Mouse (Mus musculus) embryonic facial prominence, embryonic 11.5 days (tissue): ENCODE measurements around the gene Jph3. TPM values are rescaled to one million over a fixed set of nuclear protein-coding genes. Genes with fewer than 3 reads are reported as not detected.

ENCODE experiments used
- ATAC-seq: fragments of 200-750 bp; cut with Nextera tagmentation; replicated peaks from 2 replicates; pipeline ENCODE4 v1.8.0; 2017; ENCODE audit warnings: low read depth; ENCODE audit not compliant: insufficient number of reproducible peaks, low FRiP score, low TSS enrichment
- DNase-seq: peaks from one replicate; pipeline ENCODE4 v3.0.0-alpha.2; 2015; ENCODE audit warnings: low spot score
- H3K27ac ChIP-seq: fragments of 300-500 bp; sonication (generic); replicated peaks from 2 replicates; pipeline ENCODE4 v1.5.1; 2014; ENCODE audit warnings: mild to moderate bottlenecking, low read depth, low read length, control low read depth
- H3K27me3 ChIP-seq: fragments of 300-500 bp; sonication (generic); 2 replicates; pipeline ENCODE4 v1.6.1; 2014; ENCODE audit warnings: mild to moderate bottlenecking, low read length, moderate library complexity, mixed read lengths; ENCODE audit not compliant: control insufficient read depth, insufficient read depth
- H3K36me3 ChIP-seq: fragments of 300-500 bp; sonication (generic); replicated peaks from 2 replicates; pipeline ENCODE4 v1.6.1; 2014; ENCODE audit warnings: low read depth, mild to moderate bottlenecking, low read length, moderate library complexity, mixed read lengths; ENCODE audit not compliant: control insufficient read depth, insufficient read depth
- H3K4me1 ChIP-seq: fragments of 300-500 bp; sonication (generic); 2 replicates; pipeline ENCODE4 v1.6.1; 2014; ENCODE audit warnings: low read length, mixed read lengths; ENCODE audit not compliant: control insufficient read depth, insufficient read depth
- H3K4me2 ChIP-seq: fragments of 300-500 bp; sonication (generic); 2 replicates; pipeline ENCODE4 v1.6.1; 2014; ENCODE audit warnings: low read depth, mild to moderate bottlenecking, control low read depth, low read length, moderate library complexity
- H3K4me3 ChIP-seq: fragments of 300-500 bp; sonication (generic); 2 replicates; pipeline ENCODE4 v1.5.1; 2014; ENCODE audit warnings: low read depth, low read length, control low read depth
- H3K9ac ChIP-seq: fragments of 300-500 bp; sonication (generic); replicated peaks from 2 replicates; pipeline ENCODE4 v1.6.1; 2014; ENCODE audit warnings: mild to moderate bottlenecking, control low read depth, low read length
- H3K9me3 ChIP-seq: fragments of 300-500 bp; sonication (generic); replicated peaks from 2 replicates; pipeline ENCODE4 v1.6.1; 2016; ENCODE audit warnings: mild to moderate bottlenecking, low read length, inconsistent platforms, mixed read lengths; ENCODE audit not compliant: control insufficient read depth
- WGBS: fragments of 180-500 bp; shearing (Covaris S2); extraction: QIAGEN DNeasy Blood & Tissue Kit; methylation state at CpG from one replicate; pipeline ENCODE4 v1.1.7; 2014; 5-methylcytosine and 5-hydroxymethylcytosine counted together
- polyA plus RNA-seq: library from polyadenylated mRNA; unstranded; fragments of >200 nt; fragmentation: Nextera tagmentation; extraction: Ambion mirVana; gene quantifications from 2 replicates; pipeline ENCODE4 v1.2.1, GENCODE M21; 2014

Gene Jph3
- polyA plus RNA-seq: 4.1 and 4.3 TPM in 2 replicates

DNA sequence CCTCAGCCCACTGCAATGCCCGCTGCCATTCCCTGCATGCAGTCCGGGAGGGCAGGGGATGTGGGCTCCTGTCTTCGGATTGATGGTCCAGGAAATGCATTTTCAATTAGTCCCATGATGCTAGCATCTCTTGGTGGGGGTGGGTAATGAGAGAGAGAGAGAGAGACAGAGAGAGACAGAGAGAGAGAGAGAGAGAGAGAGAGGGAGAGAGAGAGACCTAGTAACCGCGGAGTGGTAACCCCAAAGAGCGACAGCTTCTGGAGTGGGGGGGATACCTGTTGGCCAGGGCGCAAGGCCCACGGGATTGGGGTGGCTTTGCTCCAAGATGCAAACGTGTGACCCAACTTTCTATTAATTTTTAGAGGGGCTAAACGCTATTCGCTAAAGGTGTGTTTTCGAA, at the start of gene Jph3:
Jph3 (plus strand) TSS at position 301 of the 400 bp plus-strand sequence.
- Histone ChIP-seq H3K4me3 (peak within 1 kb of the TSS; percentile 52), H3K4me1 (no peaks in the 10 kb centered on the region; the same call in 1 of the 2 replicates), H3K9me3 (no peaks in the 10 kb centered on the region), H3K27me3 (peaks cover 55% of the 10 kb centered on the region), H3K27ac (no peak within 1 kb of the TSS), H3K4me2 (peak within 1 kb of the TSS; percentile 88), H3K36me3 (no peaks in the 10 kb centered on the region), H3K9ac (peak within 1 kb of the TSS; percentile 41)
- DNase-seq: no peak
- ATAC-seq: no peak
- 4% methylated on average over 12 of the region's 12 CpGs for WGBS

DNA sequence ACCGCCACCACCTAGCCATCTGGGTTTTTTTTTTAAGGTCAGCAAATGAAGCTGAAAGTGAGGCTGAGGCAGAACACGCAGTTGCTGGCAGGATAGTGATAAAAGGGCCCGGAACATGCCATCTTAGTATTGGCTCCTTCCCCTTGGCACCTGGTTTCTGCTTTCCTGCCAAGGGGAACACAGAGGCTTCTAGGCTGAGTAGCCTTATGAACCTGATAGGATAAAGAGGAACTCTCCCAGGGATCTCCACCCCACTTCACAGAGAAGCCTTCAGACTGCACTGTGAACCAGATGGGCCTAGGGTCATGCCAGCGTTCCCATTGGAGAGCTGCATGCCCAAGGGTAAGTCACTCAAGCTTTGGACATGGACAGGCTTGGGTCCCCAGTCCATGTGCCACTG, 48.5 kb upstream of the Jph3 start:
- 87% methylated on average over 4 of the region's 4 CpGs for WGBS
- H3K9me3 ChIP-seq: no peaks in the 10 kb centered on the region
- no peak overlapping the region for H3K27ac ChIP-seq
- no peak for ATAC-seq
- no peak overlapping the region for H3K4me2 ChIP-seq
- no peak overlapping the region for H3K9ac ChIP-seq
- no peaks in the 10 kb centered on the region for H3K27me3 ChIP-seq
- H3K4me3 ChIP-seq: no peak overlapping the region
- no peak for DNase-seq
- H3K36me3 ChIP-seq: no peaks in the 10 kb centered on the region
- H3K4me1 ChIP-seq: no peaks in the 10 kb centered on the region

DNA sequence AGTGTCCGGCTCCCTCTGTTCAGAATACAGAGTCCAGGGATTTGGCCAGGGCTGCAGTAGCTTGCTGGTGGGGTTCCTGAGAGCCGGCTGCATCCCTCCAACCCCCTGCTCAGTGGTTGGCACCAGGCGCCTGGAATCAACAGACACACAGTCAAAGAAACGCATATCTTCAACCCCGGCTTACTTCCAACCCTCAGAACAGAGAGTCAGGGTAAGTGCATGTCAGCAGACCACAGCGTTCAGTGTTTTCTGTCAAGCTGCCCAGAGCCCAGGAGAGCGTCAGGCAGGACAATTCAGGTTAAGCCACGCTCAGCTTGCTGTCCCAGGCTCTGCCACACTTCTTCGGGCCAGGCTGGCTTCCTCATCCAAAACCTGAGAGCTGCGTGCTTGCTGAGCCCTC, 48.0 kb upstream of the Jph3 start:
- H3K9ac ChIP-seq: no peak overlapping the region
- WGBS: 58% methylated on average over 10 of the region's 10 CpGs
- no peaks in the 10 kb centered on the region for H3K9me3 ChIP-seq

DNA sequence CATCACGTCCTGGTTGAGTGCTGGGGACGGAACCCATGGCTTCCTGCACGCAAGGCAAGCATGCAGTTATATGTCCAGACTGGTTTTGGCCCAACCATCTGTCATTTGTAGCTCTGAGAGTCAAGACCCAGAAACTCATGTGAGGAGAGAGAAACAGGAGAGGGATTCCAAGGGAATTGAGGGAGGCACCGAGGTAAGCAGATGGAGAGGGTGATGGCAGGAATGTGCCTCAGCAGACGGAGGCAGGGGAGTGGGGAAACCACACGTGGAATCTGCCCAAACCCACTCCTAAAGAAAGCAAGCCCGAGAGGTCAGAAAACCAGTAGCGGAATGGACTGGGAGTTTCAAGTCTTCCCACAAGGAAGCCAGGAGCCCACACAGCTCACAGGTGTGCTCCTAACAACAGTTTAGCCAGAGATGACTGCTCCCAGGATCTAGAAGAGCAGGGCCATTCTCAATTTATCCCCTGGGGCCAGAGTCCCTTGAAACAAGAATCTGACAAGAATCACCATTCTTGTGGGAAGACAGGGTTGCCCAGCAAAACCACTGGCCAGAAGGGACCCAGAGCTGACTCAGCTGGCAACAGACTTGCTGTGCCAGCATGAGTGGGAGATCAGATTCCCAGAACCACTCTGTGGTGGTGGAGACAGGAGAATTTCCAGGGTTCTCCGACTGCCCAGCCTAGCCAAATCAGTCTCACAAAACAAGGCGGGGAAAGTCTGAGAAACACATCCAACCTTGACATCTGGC, 46.2 kb upstream of the Jph3 start:
- no peaks in the 10 kb centered on the region for H3K36me3 ChIP-seq
- 75% methylated on average over 10 of the region's 10 CpGs for WGBS
- no peaks in the 10 kb centered on the region for H3K9me3 ChIP-seq
- no peak overlapping the region for H3K9ac ChIP-seq
- DNase-seq (no peak), ATAC-seq (no peak)
- no peak overlapping the region for H3K27ac ChIP-seq
- H3K27me3 ChIP-seq: no peaks in the 10 kb centered on the region
- no peak overlapping the region for H3K4me3 ChIP-seq
- no peak overlapping the region for H3K4me2 ChIP-seq
- H3K4me1 ChIP-seq: peaks cover 2% of the 10 kb centered on the region; the same call in 1 of the 2 replicates

More for the DNA sequence above, 48.0 kb upstream of the Jph3 start:
- no peaks in the 10 kb centered on the region for H3K27me3 ChIP-seq
- no peaks in the 10 kb centered on the region for H3K4me1 ChIP-seq
- H3K27ac ChIP-seq: no peak overlapping the region
- no peak overlapping the region for H3K4me3 ChIP-seq
- no peak for DNase-seq
- no peaks in the 10 kb centered on the region for H3K36me3 ChIP-seq
- no peak for ATAC-seq
- no peak overlapping the region for H3K4me2 ChIP-seq

DNA sequence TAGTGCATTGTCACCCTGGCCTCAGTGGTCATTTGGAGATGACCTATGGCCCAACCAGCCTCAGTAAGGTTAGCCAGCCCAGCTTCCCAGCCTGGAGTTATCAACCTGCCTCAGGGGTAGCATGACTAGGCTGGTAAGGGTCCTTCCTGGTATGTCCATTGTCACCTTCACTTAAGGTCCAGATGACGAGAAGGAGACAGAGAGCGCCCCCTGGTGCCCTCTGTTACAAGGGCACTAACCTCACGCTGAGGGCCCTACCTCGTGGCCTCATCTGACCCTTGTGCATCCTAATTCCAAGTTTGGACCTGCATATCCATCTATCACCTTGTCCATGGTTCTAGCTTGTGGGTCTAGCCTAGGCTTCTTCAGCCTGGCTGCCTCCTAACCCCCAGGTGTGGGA, 44.0 kb upstream of the Jph3 start:
- H3K9ac ChIP-seq: no peak overlapping the region
- H3K9me3 ChIP-seq: no peaks in the 10 kb centered on the region
- no peak overlapping the region for H3K27ac ChIP-seq
- DNase-seq (peak; percentile 50), ATAC-seq (no peak)
- peaks cover 4% of the 10 kb centered on the region; the same call in 1 of the 2 replicates for H3K4me1 ChIP-seq
- 22% methylated on average over 4 of the region's 4 CpGs for WGBS
- H3K4me2 ChIP-seq: no peak overlapping the region
- no peaks in the 10 kb centered on the region for H3K36me3 ChIP-seq
- no peaks in the 10 kb centered on the region for H3K27me3 ChIP-seq
- H3K4me3 ChIP-seq: no peak overlapping the region

DNA sequence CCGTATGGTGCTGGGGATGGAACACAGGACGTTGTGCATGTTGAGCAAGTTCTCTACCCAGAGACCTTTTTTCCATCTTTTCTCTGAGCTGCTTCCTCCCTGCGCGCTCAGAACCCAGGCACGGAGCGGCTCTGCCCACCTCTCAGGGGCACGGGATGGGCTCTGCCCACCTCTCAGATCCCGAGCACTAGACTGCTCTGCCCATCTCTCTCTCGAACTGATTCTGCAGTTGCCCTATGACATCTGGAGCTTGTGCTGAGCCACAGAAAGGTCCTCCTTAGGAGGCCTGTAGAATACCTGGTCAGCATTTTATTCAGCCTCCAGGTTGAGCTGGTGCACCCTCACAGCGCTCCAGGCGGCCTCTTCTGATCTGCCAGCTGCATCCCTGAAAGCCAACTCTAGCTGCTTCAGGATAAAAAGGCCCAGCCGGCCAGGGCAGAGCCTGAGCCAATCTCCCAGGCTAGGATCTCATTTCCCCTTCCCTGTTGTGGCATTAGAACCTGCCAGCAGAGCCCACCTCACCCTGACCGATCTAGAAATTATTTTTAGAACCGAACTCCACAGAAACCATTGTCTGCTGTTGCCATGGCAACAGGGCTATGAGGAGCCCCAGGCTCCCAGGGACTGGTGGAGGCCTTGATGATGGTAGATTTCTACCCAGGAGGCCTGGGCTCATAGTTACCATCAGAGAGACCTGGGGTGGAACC, 41.8 kb upstream of the Jph3 start:
- no peak overlapping the region for H3K4me2 ChIP-seq
- H3K27me3 ChIP-seq: no peaks in the 10 kb centered on the region
- no peak overlapping the region for H3K27ac ChIP-seq
- H3K4me3 ChIP-seq: no peak overlapping the region
- DNase-seq (peak; percentile 52), ATAC-seq (no peak)
- WGBS: 52% methylated on average over 14 of the region's 14 CpGs
- H3K9ac ChIP-seq: no peak overlapping the region; the same call in 1 of the 2 replicates
- H3K4me1 ChIP-seq: peaks cover 4% of the 10 kb centered on the region; the same call in 1 of the 2 replicates
- no peaks in the 10 kb centered on the region for H3K9me3 ChIP-seq
- no peaks in the 10 kb centered on the region for H3K36me3 ChIP-seq

DNA sequence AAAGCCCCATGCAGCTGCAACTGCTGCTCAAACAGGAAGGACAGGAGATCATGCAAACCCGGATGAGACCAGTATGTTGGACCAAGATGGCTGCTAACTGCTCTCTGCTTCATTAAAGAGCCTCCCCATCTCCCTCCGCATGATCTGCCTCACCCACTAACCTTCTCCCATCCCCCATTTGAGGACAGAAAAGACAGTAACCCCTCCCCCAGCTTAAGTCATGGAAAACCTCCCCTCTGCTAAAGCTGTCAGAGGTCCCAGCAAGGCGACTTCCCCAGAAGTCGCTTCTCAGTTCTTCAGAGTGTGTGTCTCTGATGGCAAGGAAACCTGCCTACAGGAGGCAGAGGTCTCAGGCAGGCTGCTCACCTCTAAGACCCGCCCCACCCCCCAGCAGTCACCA, 40.9 kb upstream of the Jph3 start:
- no peaks in the 10 kb centered on the region for H3K36me3 ChIP-seq
- H3K4me2 ChIP-seq: no peak overlapping the region
- DNase-seq: no peak
- H3K4me3 ChIP-seq: no peak overlapping the region
- H3K27me3 ChIP-seq: no peaks in the 10 kb centered on the region
- 30% methylated on average over 5 of the region's 5 CpGs for WGBS
- H3K9me3 ChIP-seq: no peaks in the 10 kb centered on the region
- H3K9ac ChIP-seq: no peak overlapping the region
- ATAC-seq: no peak
- H3K4me1 ChIP-seq: peaks cover 4% of the 10 kb centered on the region; the same call in 1 of the 2 replicates
- no peak overlapping the region for H3K27ac ChIP-seq

DNA sequence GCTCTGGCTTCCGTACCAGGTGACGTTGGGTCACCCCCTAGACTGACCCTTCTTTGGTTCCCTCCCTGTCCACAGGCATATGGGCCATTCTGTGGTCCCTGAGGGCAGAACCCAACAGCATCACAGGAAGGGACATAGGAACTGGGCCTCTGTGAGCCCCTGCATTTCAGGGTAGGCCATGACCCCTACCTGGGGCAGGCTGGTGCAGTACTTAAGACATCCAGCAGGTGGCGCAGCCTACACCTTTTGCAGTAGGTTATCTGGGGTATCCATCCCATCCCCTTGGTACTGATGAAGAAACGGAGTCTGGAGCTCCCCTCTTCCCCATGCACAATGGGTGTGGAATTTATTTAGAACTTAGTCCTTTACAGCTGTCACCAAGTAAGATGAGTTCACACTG, 35.0 kb upstream of the Jph3 start:
- H3K36me3 ChIP-seq: no peaks in the 10 kb centered on the region
- no peaks in the 10 kb centered on the region for H3K4me1 ChIP-seq
- H3K9ac ChIP-seq: no peak overlapping the region
- no peak overlapping the region for H3K4me2 ChIP-seq
- H3K9me3 ChIP-seq: no peaks in the 10 kb centered on the region
- WGBS: 56% methylated on average over 4 of the region's 4 CpGs
- no peaks in the 10 kb centered on the region; the same call in 1 of the 2 replicates for H3K27me3 ChIP-seq
- H3K4me3 ChIP-seq: no peak overlapping the region
- no peak overlapping the region for H3K27ac ChIP-seq
- DNase-seq (peak; percentile 44), ATAC-seq (no peak)
